Mouse (Mus musculus) bone marrow macrophage, adult 2 months (primary cell): ENCODE data around the gene Nr1d1. TPM values are rescaled to one million over a fixed set of nuclear protein-coding genes. Genes with fewer than 3 reads are reported as not detected.

Source experiments
- H3K27ac ChIP-seq: 2 replicates; pipeline ENCODE4 v1.5.1; 2012; ENCODE audit warnings: low read depth, low read length; ENCODE audit not compliant: insufficient read depth
- H3K4me1 ChIP-seq: 2 replicates; pipeline ENCODE4 v1.6.1; 2012; ENCODE audit warnings: low read length; ENCODE audit not compliant: control insufficient read depth, insufficient read depth
- H3K4me3 ChIP-seq: 2 replicates; pipeline ENCODE4 v1.5.1; 2012; ENCODE audit warnings: mild to moderate bottlenecking, low read length, moderate library complexity; ENCODE audit not compliant: insufficient read depth
- CTCF ChIP-seq: IDR thresholded peaks from 2 replicates; pipeline ENCODE4 v1.5.1; 2012; ENCODE audit warnings: low read depth, mild to moderate bottlenecking, low read length, moderate library complexity
- POLR2A ChIP-seq: IDR thresholded peaks from 2 replicates; pipeline ENCODE4 v1.6.1; 2012; ENCODE audit warnings: mild to moderate bottlenecking, low read depth, low read length, borderline replicate concordance
- polyA plus RNA-seq: library from polyadenylated mRNA; stranded (reverse); fragments of >200 nt; gene quantifications from 2 replicates; pipeline ENCODE4 v1.2.4, GENCODE M21; 2012; ENCODE audit not compliant: missing spikeins, insufficient read depth, insufficient read length

Nr1d1 gene
- polyA plus RNA-seq, 1 experiment: 8.2 TPM

DNA sequence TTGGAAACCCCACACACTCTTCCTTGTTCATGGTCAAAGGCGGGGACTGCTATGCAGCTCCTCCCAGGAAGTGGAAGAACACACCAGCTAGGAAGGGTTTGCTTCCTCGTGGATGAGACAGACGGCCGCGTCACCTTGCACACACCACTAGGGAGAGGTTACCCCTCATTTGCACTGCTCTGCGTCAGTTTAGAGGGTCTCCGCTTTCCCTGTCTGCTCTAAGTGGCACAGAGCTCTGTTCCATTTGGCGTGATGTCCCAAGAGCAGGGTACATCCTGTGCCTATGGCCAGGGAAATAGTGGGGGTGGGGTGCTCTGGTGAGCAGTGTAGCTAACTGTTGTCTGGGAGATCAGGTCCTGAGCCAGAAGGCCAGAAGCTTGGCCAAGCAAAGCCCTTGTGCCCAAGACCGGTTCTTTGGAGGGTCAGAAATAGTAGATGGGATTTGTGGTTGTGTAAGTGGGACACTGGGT is 20.9 kb downstream of the Nr1d1 start:
- TF ChIP-seq POLR2A: no peak
- Histone ChIP-seq H3K4me3 (peak overlapping the region; percentile 64), H3K4me1 (peaks cover 44% of the 10 kb centered on the region), H3K27ac (peak overlapping the region; percentile 82)

DNA sequence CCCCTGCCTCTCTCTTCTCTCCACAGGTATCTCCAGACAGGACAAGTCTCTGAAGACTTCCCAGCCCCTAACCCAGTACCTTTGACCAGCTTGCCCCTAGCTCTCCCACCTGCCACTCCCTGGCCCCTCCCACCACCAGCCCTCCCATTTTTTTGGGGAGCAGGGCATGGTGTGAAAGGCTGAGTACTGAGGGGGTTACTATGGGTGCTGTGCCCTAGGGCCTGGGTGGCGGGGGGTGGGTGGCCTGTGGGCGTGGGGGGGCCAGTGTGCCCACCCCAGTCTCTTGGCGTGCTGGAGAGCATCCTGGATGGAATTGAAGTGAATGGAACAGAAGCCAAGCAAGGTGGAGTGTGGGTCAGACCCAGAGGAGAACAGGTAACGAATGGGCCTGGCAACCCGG is 21.9 kb downstream of the Nr1d1 start:
- peak overlapping the region; percentile 68 for H3K27ac ChIP-seq
- H3K4me3 ChIP-seq: peak overlapping the region; percentile 30
- TF ChIP-seq POLR2A: no peak
- no peak for TF ChIP-seq CTCF
- H3K4me1 ChIP-seq: peaks cover 51% of the 10 kb centered on the region

DNA sequence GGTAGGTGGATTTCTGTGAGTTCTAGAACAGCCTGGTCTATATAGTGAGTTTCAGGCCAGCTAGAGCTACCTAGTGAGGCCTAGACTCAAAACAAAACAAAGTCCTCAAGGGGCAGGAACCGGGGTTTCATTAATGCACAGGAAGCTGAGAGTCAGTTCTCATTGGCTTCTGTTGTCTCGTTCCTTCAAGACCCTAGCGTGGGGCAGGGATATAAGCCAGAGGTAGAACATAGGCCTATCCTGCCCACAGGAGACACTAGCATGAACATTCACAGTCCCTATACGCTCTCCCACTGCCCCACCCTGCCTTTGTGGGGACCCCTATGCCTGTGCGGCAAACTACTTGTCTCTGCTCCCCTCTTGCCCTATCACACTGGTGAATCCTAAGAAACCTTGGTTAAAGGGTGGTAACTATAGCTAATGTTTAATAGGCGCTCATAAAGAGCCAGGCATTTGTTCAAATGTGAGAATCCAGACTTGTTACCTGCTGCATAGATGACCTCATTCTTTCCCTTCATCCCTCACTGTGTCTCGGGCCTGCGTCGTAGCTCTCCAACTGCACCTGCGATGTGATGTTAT is 22.5 kb downstream of the Nr1d1 start:
- Histone ChIP-seq H3K4me1 (peaks cover 57% of the 10 kb centered on the region), H3K27ac (no peak overlapping the region), H3K4me3 (no peak overlapping the region)
- TF ChIP-seq CTCF (no peak), POLR2A (no peak)

DNA sequence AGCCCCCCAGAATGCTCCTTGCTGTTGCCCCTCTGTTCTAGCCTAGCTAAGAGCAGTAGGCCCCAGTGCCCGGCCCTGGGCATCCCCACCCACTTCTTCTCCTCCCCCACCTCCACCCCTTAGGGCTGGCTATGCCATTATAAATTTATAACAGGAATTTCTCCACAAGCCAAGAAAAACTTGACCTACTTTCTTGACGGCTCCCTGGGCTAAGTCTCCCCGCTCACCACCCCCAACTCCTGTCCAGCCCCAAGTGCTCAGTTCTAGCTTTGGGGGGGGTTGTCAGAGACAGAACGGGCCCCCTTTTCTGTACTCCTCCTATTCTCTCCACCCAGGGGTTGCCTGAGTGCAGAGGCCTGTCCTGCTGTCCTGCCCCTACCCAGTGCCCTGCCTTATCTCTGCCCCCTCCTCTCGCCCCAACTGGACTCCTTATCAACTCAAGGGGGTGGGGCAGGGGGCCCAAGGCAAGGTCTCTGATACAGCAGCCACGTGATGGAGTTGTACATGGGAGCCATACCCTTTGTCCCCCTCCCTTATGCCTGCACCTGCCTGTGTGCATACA is 23.8 kb downstream of the Nr1d1 start:
- Histone ChIP-seq H3K4me1 (peaks cover 65% of the 10 kb centered on the region), H3K4me3 (peak overlapping the region; percentile 46; the same call in 1 of the 2 replicates), H3K27ac (peak overlapping the region; percentile 56; the same call in 1 of the 2 replicates)
- no peak for TF ChIP-seq POLR2A
- no peak for TF ChIP-seq CTCF

DNA sequence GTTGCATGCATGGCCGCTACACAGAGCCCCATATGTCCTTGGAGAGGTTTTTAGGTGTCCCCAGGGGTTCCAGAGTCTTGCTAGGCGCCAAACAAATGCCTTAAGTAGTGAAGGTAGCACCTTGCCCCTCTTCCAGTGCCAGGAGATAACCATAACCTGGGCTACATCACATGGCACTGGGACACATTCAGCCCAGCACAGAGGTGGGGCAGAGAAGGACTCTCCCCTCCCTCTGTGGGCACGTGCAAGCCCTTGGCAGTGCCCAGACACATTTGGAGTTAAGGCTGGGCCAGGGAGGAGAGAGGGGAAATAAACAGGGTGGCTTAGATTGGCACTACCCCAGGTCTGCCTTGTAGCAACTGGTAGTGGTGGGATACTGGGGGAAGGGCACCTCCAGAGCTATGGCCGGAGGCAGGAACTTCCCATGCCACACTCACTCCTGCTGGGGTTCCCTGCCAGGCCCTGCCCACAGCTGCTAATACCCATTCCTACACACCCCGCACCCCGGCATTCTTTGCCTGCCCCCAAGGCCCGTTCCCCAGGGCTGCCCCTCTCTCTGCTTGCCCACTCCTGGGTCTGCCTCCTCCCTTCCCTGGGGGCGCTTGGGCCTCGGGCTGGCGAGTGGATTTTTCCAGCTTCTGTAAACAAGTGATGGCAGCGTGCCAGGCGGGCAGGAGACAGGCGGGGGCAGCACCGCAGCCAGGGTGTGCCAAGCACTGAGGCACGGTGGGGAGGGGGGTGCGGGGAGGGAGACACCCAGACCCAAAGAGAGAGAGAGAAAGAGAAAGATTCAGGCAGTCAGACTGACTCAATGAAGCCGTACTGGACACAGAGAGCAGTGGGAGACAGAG is 24.6 kb downstream of the Nr1d1 start:
- Histone ChIP-seq H3K4me1 (peaks cover 68% of the 10 kb centered on the region), H3K27ac (peak overlapping the region; percentile 56), H3K4me3 (peak overlapping the region; percentile 46)
- TF ChIP-seq POLR2A (no peak), CTCF (no peak)

DNA sequence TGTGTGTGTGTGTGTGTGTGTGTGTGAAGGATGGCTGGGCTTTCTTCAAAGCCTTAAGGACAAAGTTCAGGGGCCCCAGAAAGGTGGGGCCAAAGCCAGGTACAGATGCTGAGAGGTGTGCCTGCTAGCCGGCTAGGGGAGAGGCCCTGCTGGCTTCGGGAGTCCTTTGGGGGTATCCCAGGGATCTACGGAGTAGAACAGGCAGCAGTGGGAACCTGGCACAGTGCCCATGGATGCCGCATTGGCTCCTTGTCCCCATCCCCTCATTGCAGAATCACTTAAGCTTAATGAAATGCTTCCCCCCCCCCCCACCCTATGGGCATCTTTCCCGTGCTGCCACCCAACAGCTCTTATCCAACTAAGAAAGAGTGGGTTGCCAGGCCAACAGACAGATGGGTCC is 25.4 kb downstream of the Nr1d1 start:
- no peak overlapping the region for H3K4me3 ChIP-seq
- H3K4me1 ChIP-seq: peaks cover 64% of the 10 kb centered on the region
- peak overlapping the region; percentile 56; the same call in 1 of the 2 replicates for H3K27ac ChIP-seq
- no peak for TF ChIP-seq POLR2A
- no peak for TF ChIP-seq CTCF

DNA sequence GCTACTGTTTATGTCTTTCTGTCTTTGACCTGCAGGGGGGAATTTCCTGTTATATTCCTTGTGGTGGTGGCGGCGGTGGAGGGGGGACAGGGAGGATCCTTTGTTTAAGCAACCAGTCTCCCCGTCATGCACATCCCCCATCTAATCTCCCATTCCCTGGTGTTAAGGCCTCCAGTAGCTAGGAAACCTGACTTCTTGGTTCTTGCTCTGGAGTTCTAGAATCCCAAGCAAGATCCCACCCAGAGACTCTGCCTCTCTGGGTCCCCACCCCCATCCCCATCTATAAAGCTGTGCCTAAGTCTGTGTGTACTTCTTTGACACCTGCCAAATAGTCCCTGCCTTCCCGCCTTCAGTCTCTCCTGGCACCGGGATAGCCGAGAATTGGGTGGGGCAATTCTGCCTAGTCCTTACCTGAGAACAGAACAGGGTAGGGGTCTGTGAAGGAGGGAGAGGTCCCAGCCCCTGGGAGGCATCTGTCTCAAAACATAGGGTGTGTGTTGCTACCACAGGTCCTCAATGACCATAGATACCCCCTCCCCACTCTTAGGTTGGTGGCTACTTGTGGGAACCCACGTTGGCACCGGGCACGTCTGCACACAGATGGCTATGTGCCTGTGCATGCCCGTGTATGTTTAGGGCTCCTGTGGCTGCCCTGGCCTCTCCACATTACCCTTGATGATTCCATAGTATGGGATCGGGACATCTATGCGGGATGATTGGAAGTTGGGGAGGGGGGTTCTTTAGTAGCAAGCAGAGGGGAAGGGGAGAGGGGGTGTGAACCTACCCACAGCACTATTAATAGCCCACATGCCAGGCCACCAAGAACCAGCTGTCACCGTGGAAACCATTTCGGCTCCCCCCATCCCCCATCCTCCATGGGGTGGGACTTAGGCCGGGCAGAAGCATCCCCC is 26.4 kb downstream of the Nr1d1 start:
- no peak for TF ChIP-seq CTCF
- no peak for TF ChIP-seq POLR2A
- no peak overlapping the region for H3K4me3 ChIP-seq
- peaks cover 60% of the 10 kb centered on the region for H3K4me1 ChIP-seq
- no peak overlapping the region for H3K27ac ChIP-seq

DNA sequence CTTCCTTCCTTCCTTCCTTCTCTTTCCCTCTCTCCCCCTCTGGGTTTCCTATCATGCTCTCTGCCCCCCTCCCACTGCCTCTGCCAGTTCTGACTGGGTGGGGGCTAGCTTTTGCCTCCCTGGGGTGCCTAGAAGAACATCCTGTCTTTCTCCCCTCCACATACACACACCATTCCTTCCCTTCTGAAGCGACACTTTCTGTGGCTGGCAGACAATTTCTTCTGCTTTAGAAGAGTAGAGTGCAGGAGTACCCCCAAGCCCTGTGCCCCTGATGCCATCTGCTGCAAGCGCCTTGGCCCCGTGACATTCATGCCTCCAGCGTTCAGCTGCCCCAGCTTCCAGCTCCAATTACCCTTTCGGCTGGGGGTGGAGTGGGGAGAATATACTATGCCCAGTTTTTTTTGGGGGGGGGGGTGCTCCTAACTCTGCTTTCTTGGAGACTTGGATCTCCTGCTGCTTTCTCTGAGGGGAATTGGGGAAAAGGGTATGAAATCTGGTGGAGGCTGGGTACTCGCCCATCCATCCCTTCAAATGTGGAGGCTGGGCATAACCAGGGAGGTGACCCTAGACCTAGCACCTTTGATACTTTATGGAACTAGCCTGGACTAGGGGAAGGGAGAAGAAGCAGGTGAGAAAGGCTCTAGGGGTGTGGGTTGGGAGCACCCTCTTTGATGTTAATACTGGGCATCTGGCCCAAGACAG is 27.2 kb downstream of the Nr1d1 start:
- TF ChIP-seq CTCF (no peak), POLR2A (no peak)
- no peak overlapping the region for H3K4me3 ChIP-seq
- H3K27ac ChIP-seq: 0 out of 2 replicates have a peak overlapping the region, but pooled peaks have one; percentile 13
- H3K4me1 ChIP-seq: peaks cover 58% of the 10 kb centered on the region
